Mouse (Mus musculus): ENCODE measurements around the gene Tec. TPM values are rescaled to one million over a fixed set of nuclear protein-coding genes. Genes with fewer than 3 reads are reported as not detected.

Tec gene
- polyA plus RNA-seq, 1 experiment = 20.6 TPM

DNA sequence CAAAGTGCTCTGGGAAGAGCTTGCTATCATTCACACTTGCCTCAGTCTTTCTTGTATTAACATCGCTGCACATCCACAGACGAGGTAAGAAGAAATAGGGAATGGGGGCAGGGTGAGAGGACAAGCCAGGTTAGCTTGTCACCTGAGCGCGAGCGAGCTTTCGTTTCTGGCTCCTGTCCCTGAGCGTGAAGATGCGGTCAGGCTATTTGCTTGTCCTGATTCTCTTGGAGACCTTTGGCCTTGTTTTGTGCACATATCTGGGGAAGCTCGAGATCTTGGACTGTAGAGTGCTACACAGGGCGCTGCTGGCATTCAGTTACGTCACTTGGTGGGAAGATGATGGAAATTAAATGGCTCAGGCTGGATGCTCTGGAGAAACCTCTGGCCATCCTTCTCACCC is 27.0 kb upstream of the Tec start:
- Histone ChIP-seq H3K9me3 (replicated peaks; ENCODE audit: control insufficient read depth, insufficient read depth, low read length, poor library complexity, severe bottlenecking) (no peaks in the 10 kb centered on the region), H3K27ac (ENCODE audit: insufficient read depth, low read length) (no peak overlapping the region), H3K27me3 (ENCODE audit: control insufficient read depth, insufficient read depth, low read length, poor library complexity, severe bottlenecking) (peaks cover 2% of the 10 kb centered on the region; the same call in 1 of the 2 replicates), H3K4me1 (ENCODE audit: control insufficient read depth, insufficient read depth, low read length) (no peaks in the 10 kb centered on the region), H3K4me3 (ENCODE audit: low read depth, low read length) (no peak overlapping the region), H3K9ac (ENCODE audit: low read depth, poor library complexity, severe bottlenecking) (no peak overlapping the region), H3K36me3 (ENCODE audit: control insufficient read depth, insufficient read depth, low read length, poor library complexity, severe bottlenecking) (no peaks in the 10 kb centered on the region)
- no peak for TF ChIP-seq CTCF (IDR thresholded peaks at IDR 0.05; ENCODE audit: low read depth, low read length)
- no peak for TF ChIP-seq EP300 (IDR thresholded peaks at IDR 0.05; ENCODE audit: insufficient read depth, low read depth, low read length)
- TF ChIP-seq POLR2A (IDR thresholded peaks at IDR 0.05; ENCODE audit: insufficient read depth, low read length) = no peak

DNA sequence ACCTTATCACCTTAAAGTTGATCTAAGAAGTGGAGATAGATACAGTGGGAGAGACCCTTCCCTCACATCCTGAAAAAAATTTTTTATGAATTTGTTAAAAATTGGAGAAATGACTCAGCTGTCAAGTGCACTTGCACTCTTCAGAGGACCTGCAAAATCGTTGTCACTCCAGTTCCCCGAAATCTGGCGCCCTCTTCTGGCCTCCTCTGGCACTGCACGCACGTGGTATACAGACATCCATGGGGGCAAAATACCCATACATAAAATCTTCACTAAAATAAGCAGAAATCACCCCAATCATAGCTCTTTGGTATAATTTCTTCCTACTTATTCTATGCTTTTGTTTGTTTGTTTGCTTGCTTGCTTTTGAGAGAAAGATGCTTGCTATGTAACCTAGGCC is 25.7 kb upstream of the Tec start:
- Histone ChIP-seq H3K4me1 (ENCODE audit: control insufficient read depth, insufficient read depth, low read length) (no peaks in the 10 kb centered on the region), H3K27ac (ENCODE audit: insufficient read depth, low read length) (no peak overlapping the region), H3K27me3 (ENCODE audit: control insufficient read depth, insufficient read depth, low read length, poor library complexity, severe bottlenecking) (peaks cover 2% of the 10 kb centered on the region; the same call in 1 of the 2 replicates), H3K9me3 (replicated peaks; ENCODE audit: control insufficient read depth, insufficient read depth, low read length, poor library complexity, severe bottlenecking) (no peaks in the 10 kb centered on the region), H3K4me3 (ENCODE audit: low read depth, low read length) (no peak overlapping the region), H3K9ac (ENCODE audit: low read depth, poor library complexity, severe bottlenecking) (no peak overlapping the region), H3K36me3 (ENCODE audit: control insufficient read depth, insufficient read depth, low read length, poor library complexity, severe bottlenecking) (no peaks in the 10 kb centered on the region)
- TF ChIP-seq EP300 (IDR thresholded peaks at IDR 0.05; ENCODE audit: insufficient read depth, low read depth, low read length) (no peak), CTCF (IDR thresholded peaks at IDR 0.05; ENCODE audit: low read depth, low read length) (peak; percentile 77)

DNA sequence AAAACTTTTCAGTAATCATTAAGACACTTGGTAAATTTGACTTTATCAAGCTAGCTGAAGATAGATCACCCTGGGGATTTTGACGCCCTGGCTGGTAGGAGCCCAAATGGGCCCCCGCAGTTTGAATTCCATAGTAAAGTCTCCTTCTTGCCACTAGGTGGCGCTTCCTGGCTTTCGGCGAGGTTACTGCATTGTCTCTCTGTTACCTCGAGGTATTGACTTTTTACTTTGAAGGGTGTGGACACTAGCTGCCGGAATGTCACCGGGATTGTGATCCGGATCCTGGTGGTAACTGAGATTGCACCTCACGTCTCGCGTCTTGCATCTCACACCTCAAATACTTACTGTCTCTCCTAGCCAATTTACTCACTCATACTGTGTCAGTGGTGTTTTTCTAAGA is 23.3 kb upstream of the Tec start:
- H3K9me3 ChIP-seq (replicated peaks; ENCODE audit: control insufficient read depth, insufficient read depth, low read length, poor library complexity, severe bottlenecking) = no peaks in the 10 kb centered on the region
- peaks cover 4% of the 10 kb centered on the region for H3K4me1 ChIP-seq (ENCODE audit: control insufficient read depth, insufficient read depth, low read length)
- H3K27me3 ChIP-seq (ENCODE audit: control insufficient read depth, insufficient read depth, low read length, poor library complexity, severe bottlenecking) = peaks cover 2% of the 10 kb centered on the region; the same call in 1 of the 2 replicates
- H3K9ac ChIP-seq (ENCODE audit: low read depth, poor library complexity, severe bottlenecking) = no peak overlapping the region
- TF ChIP-seq CTCF (IDR thresholded peaks at IDR 0.05; ENCODE audit: low read depth, low read length) (peak; percentile 55), EP300 (IDR thresholded peaks at IDR 0.05; ENCODE audit: insufficient read depth, low read depth, low read length) (no peak), POLR2A (IDR thresholded peaks at IDR 0.05; ENCODE audit: insufficient read depth, low read length) (no peak)
- H3K4me3 ChIP-seq (ENCODE audit: low read depth, low read length) = no peak overlapping the region
- H3K27ac ChIP-seq (ENCODE audit: insufficient read depth, low read length) = no peak overlapping the region
- H3K36me3 ChIP-seq (ENCODE audit: control insufficient read depth, insufficient read depth, low read length, poor library complexity, severe bottlenecking) = no peaks in the 10 kb centered on the region

DNA sequence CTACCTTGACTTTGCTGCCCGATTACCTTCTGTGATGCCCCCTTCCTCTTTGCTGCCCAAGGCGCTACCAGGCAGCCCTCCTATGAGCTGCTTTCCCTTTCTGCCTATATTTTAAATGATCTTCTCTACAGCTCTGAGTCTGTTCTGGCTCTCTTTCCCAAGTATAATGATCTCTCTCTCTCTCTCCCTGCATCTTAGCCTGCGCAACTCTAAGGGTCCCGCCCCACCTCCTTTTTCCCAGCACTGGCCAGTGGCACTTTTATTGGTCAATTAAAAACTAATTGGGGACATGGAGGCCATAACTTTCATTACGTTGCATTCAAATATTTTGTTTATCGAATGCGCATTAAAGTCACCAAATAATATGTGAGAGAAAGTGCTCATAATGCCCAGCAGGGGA is 20.0 kb upstream of the Tec start:
- Histone ChIP-seq H3K36me3 (ENCODE audit: control insufficient read depth, insufficient read depth, low read length, poor library complexity, severe bottlenecking) (no peaks in the 10 kb centered on the region), H3K9ac (ENCODE audit: low read depth, poor library complexity, severe bottlenecking) (no peak overlapping the region), H3K4me1 (ENCODE audit: control insufficient read depth, insufficient read depth, low read length) (peaks cover 4% of the 10 kb centered on the region), H3K4me3 (ENCODE audit: low read depth, low read length) (peak overlapping the region; percentile 19; the same call in 1 of the 2 replicates), H3K9me3 (replicated peaks; ENCODE audit: control insufficient read depth, insufficient read depth, low read length, poor library complexity, severe bottlenecking) (no peaks in the 10 kb centered on the region), H3K27ac (ENCODE audit: insufficient read depth, low read length) (no peak overlapping the region), H3K27me3 (ENCODE audit: control insufficient read depth, insufficient read depth, low read length, poor library complexity, severe bottlenecking) (peaks cover 2% of the 10 kb centered on the region; the same call in 1 of the 2 replicates)
- no peak for TF ChIP-seq EP300 (IDR thresholded peaks at IDR 0.05; ENCODE audit: insufficient read depth, low read depth, low read length)
- no peak for TF ChIP-seq POLR2A (IDR thresholded peaks at IDR 0.05; ENCODE audit: insufficient read depth, low read length)
- no peak for TF ChIP-seq CTCF (IDR thresholded peaks at IDR 0.05; ENCODE audit: low read depth, low read length)

DNA sequence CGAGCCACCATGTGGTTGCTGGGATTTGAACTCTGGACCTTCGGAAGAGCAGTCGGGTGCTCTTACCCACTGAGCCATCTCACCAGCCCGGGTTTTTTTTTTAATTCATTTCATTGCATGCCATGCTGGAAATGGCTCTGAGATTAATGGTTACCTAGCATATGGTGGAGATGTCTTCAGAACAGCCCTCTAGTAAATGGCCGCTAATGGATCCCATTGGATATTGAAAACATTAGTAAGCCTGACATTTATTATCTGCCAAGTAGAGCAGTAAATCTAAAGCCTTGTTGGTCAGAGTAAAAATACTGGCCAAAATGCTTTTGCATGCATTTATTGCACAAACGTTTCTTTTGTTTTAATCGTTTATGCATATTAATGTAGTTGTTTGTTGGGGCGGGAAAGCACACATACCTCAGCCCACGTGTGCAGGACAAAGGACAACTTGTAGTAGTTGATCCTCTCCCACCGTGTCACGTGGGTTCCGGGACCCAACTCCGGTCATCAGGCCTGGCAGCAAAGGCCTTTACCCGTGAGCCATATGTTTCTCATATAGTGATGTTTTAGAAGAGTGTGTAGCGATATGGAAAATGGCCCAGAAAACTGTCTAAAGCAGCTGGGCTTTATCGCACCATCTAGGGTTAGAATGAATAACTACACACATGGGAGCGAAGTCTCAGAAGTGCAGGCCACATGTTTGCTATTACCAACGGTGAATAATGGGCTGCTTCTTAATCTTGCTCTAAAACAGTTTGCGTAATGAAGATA is 18.4 kb upstream of the Tec start:
- Histone ChIP-seq H3K4me1 (ENCODE audit: control insufficient read depth, insufficient read depth, low read length) (peaks cover 4% of the 10 kb centered on the region), H3K36me3 (ENCODE audit: control insufficient read depth, insufficient read depth, low read length, poor library complexity, severe bottlenecking) (no peaks in the 10 kb centered on the region), H3K27me3 (ENCODE audit: control insufficient read depth, insufficient read depth, low read length, poor library complexity, severe bottlenecking) (peaks cover 2% of the 10 kb centered on the region; the same call in 1 of the 2 replicates), H3K4me3 (ENCODE audit: low read depth, low read length) (no peak overlapping the region), H3K9ac (ENCODE audit: low read depth, poor library complexity, severe bottlenecking) (no peak overlapping the region), H3K27ac (ENCODE audit: insufficient read depth, low read length) (no peak overlapping the region), H3K9me3 (replicated peaks; ENCODE audit: control insufficient read depth, insufficient read depth, low read length, poor library complexity, severe bottlenecking) (no peaks in the 10 kb centered on the region)
- no peak for TF ChIP-seq POLR2A (IDR thresholded peaks at IDR 0.05; ENCODE audit: insufficient read depth, low read length)

DNA sequence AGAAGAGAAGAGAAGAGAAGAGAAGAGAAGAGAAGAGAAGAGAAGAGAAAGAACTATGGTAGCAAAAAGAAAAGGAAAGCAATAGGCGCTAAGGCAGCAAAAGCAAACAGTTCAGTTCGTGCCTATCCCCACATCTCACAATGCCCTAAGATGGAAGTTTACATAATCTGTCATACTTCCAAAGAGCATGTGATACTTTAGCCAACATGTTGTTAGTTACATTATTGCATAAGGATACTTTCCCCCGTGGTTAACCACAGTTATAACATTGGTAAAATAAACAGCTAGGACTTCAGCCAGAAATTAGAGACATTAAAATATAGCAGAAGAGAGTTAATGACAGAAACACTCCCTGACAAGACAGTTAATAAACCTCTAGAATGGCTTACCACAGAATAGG is 15.4 kb upstream of the Tec start:
- H3K27ac ChIP-seq (ENCODE audit: insufficient read depth, low read length) = no peak overlapping the region
- no peak overlapping the region for H3K4me3 ChIP-seq (ENCODE audit: low read depth, low read length)
- TF ChIP-seq EP300 (IDR thresholded peaks at IDR 0.05; ENCODE audit: insufficient read depth, low read depth, low read length) (no peak), CTCF (IDR thresholded peaks at IDR 0.05; ENCODE audit: low read depth, low read length) (no peak), POLR2A (IDR thresholded peaks at IDR 0.05; ENCODE audit: insufficient read depth, low read length) (no peak)
- no peaks in the 10 kb centered on the region for H3K36me3 ChIP-seq (ENCODE audit: control insufficient read depth, insufficient read depth, low read length, poor library complexity, severe bottlenecking)
- peaks cover 4% of the 10 kb centered on the region for H3K4me1 ChIP-seq (ENCODE audit: control insufficient read depth, insufficient read depth, low read length)
- H3K9me3 ChIP-seq (replicated peaks; ENCODE audit: control insufficient read depth, insufficient read depth, low read length, poor library complexity, severe bottlenecking) = no peaks in the 10 kb centered on the region
- no peaks in the 10 kb centered on the region for H3K27me3 ChIP-seq (ENCODE audit: control insufficient read depth, insufficient read depth, low read length, poor library complexity, severe bottlenecking)
- H3K9ac ChIP-seq (ENCODE audit: low read depth, poor library complexity, severe bottlenecking) = no peak overlapping the region

Measured in ES-Bruce4 (cell line).